Mouse (Mus musculus) midbrain, embryonic 13.5 days (tissue): Measurements from ENCODE around the gene Ints5. TPM values are rescaled to one million over a fixed set of nuclear protein-coding genes. Genes with fewer than 3 reads are reported as not detected.

Experiments used
- ATAC-seq: fragments of 200-750 bp; cut with Nextera tagmentation; 2 replicates; pipeline ENCODE4 v1.8.0; 2017; ENCODE audit warnings: mild to moderate bottlenecking, moderate TSS enrichment, moderate library complexity
- H3K27ac ChIP-seq: fragments of 300-500 bp; sonication (generic); 2 replicates; pipeline ENCODE4 v1.5.1; 2015; ENCODE audit warnings: inconsistent platforms, mild to moderate bottlenecking, moderate library complexity
- H3K27me3 ChIP-seq: fragments of 300-500 bp; sonication (generic); 2 replicates; pipeline ENCODE4 v1.6.1; 2015; ENCODE audit warnings: mild to moderate bottlenecking, inconsistent platforms
- H3K36me3 ChIP-seq: fragments of 300-500 bp; sonication (generic); 2 replicates; pipeline ENCODE4 v1.6.1; 2015; ENCODE audit warnings: mild to moderate bottlenecking, inconsistent platforms
- H3K4me1 ChIP-seq: fragments of 300-500 bp; sonication (generic); replicated peaks from 2 replicates; pipeline ENCODE4 v1.6.1; 2015; ENCODE audit warnings: inconsistent platforms
- H3K4me2 ChIP-seq: fragments of 300-500 bp; sonication (generic); replicated peaks from 2 replicates; pipeline ENCODE4 v1.6.1; 2015; ENCODE audit warnings: moderate library complexity, mild to moderate bottlenecking, inconsistent platforms
- H3K4me3 ChIP-seq: fragments of 300-500 bp; sonication (generic); replicated peaks from 2 replicates; pipeline ENCODE4 v1.5.1; 2015; ENCODE audit warnings: mild to moderate bottlenecking, inconsistent platforms
- H3K9ac ChIP-seq: fragments of 300-500 bp; sonication (generic); replicated peaks from 2 replicates; pipeline ENCODE4 v1.6.1; 2015; ENCODE audit warnings: mild to moderate bottlenecking, inconsistent platforms
- H3K9me3 ChIP-seq: fragments of 300-500 bp; sonication (generic); 2 replicates; pipeline ENCODE4 v1.6.1; 2016; ENCODE audit warnings: mild to moderate bottlenecking, inconsistent platforms
- WGBS: fragments of 180-500 bp; shearing (Covaris S2); methylation state at CpG from one replicate; pipeline ENCODE4 v1.1.7; 2015; 5-methylcytosine and 5-hydroxymethylcytosine counted together
- microRNA-seq: library from miRNA; unstranded; fragments of <30 nt; microRNA quantifications from one replicate; pipeline ENCODE4, GENCODE M21; 2016
- polyA plus RNA-seq: library from polyadenylated mRNA; unstranded; fragments of >200 nt; fragmentation: Nextera tagmentation; extraction: Ambion mirVana; gene quantifications from 2 replicates; pipeline ENCODE4 v1.2.1, GENCODE M21; 2015

Ints5 gene
- polyA plus RNA-seq, 1 experiment from 2014 or later, result 38.9 TPM

GRCm38 (mm10) chr19:8941136-8941514 lies 48.3 kb downstream of the Ints5 start:
- peaks cover 30% of the 10 kb centered on the region for H3K36me3 ChIP-seq
- WGBS, result 38% methylated on average over 10 of the region's 10 CpGs
- peak overlapping the region; percentile 72 for H3K4me2 ChIP-seq
- peak overlapping the region; percentile 99 for H3K9ac ChIP-seq
- no peaks in the 10 kb centered on the region for H3K27me3 ChIP-seq
- peaks cover 38% of the 10 kb centered on the region for H3K4me1 ChIP-seq
- peak overlapping the region; percentile 98 for H3K4me3 ChIP-seq
- H3K9me3 ChIP-seq, result no peaks in the 10 kb centered on the region
- peak overlapping the region; percentile 98 for H3K27ac ChIP-seq
- ATAC-seq, result peak; percentile 53

- no peaks in the 10 kb centered on the region for H3K27me3 ChIP-seq
- no peaks in the 10 kb centered on the region for H3K9me3 ChIP-seq
- peak within 1 kb of the TSS; percentile 98 for H3K27ac ChIP-seq
- peak within 1 kb of the TSS; percentile 98 for H3K4me3 ChIP-seq
- peak within 1 kb of the TSS; percentile 72 for H3K4me2 ChIP-seq
- peaks cover 35% of the 10 kb centered on the region for H3K36me3 ChIP-seq
- peak within 1 kb of the TSS; percentile 99 for H3K9ac ChIP-seq
- ATAC-seq, result peak; percentile 95
- peaks cover 38% of the 10 kb centered on the region for H3K4me1 ChIP-seq
- WGBS, result under 1% methylated on average over 64 of the region's 64 CpGs
These were observed 48.9 kb downstream of the Ints5 start, which contains the start of gene Mta2 for GRCm38 (mm10) chr19:8941515-8942217. Gene Mta2, plus strand, starts transcription at chr19:8941875.

GRCm38 (mm10) chr19:8942276-8942964 lies 49.6 kb downstream of the Ints5 start:
- peak overlapping the region; percentile 98 for H3K4me3 ChIP-seq
- no peaks in the 10 kb centered on the region for H3K27me3 ChIP-seq
- H3K9me3 ChIP-seq, result no peaks in the 10 kb centered on the region
- peak; percentile 60 for ATAC-seq
- WGBS, result under 1% methylated on average over 46 of the region's 46 CpGs
- H3K27ac ChIP-seq, result peak overlapping the region; percentile 98
- peaks cover 40% of the 10 kb centered on the region for H3K36me3 ChIP-seq
- H3K4me1 ChIP-seq, result peaks cover 38% of the 10 kb centered on the region
- peak overlapping the region; percentile 72 for H3K4me2 ChIP-seq
- peak overlapping the region; percentile 99 for H3K9ac ChIP-seq

- Histone ChIP-seq H3K9ac (peak overlapping the region; percentile 99), H3K27ac (no peak overlapping the region), H3K36me3 (peaks cover 43% of the 10 kb centered on the region), H3K4me1 (peaks cover 38% of the 10 kb centered on the region), H3K4me3 (peak overlapping the region; percentile 98), H3K9me3 (no peaks in the 10 kb centered on the region), H3K27me3 (no peaks in the 10 kb centered on the region), H3K4me2 (peak overlapping the region; percentile 72)
- WGBS, result 82% methylated on average over 2 of the region's 2 CpGs
- no peak for ATAC-seq
These were observed 50.2 kb downstream of the Ints5 start for GRCm38 (mm10) chr19:8943047-8943446.

GRCm38 (mm10) chr19:8944062-8944461 lies 51.3 kb downstream of the Ints5 start:
- H3K36me3 ChIP-seq, result peaks cover 50% of the 10 kb centered on the region
- H3K4me1 ChIP-seq, result peaks cover 38% of the 10 kb centered on the region
- no peak for ATAC-seq
- no peaks in the 10 kb centered on the region for H3K27me3 ChIP-seq
- peak overlapping the region; percentile 99; the same call in 1 of the 2 replicates for H3K9ac ChIP-seq
- no peaks in the 10 kb centered on the region for H3K9me3 ChIP-seq
- H3K4me3 ChIP-seq, result peak overlapping the region; percentile 16
- no peak overlapping the region; the same call in 1 of the 2 replicates for H3K27ac ChIP-seq
- peak overlapping the region; percentile 72; the same call in 1 of the 2 replicates for H3K4me2 ChIP-seq
- 80% methylated on average over 5 of the region's 5 CpGs for WGBS

- Histone ChIP-seq H3K9ac (0 out of 2 replicates have a peak overlapping the region, but pooled peaks have one; percentile 1), H3K36me3 (peaks cover 57% of the 10 kb centered on the region), H3K4me3 (peak overlapping the region; percentile 1; the same call in 1 of the 2 replicates)
These were observed 51.9 kb downstream of the Ints5 start for GRCm38 (mm10) chr19:8944750-8945149.

GRCm38 (mm10) chr19:8945251-8945650 lies 52.4 kb downstream of the Ints5 start:
- peak overlapping the region; percentile 31 for H3K4me2 ChIP-seq
- WGBS, result 90% methylated on average over 6 of the region's 6 CpGs
- H3K27ac ChIP-seq, result no peak overlapping the region
- no peaks in the 10 kb centered on the region for H3K27me3 ChIP-seq
- H3K4me3 ChIP-seq, result no peak overlapping the region; the same call in 1 of the 2 replicates
- H3K36me3 ChIP-seq, result peaks cover 62% of the 10 kb centered on the region
- ATAC-seq, result no peak
- H3K4me1 ChIP-seq, result peaks cover 38% of the 10 kb centered on the region
- H3K9ac ChIP-seq, result 0 out of 2 replicates have a peak overlapping the region, but pooled peaks have one; percentile 1
- H3K9me3 ChIP-seq, result no peaks in the 10 kb centered on the region

More at GRCm38 (mm10) chr19:8944750-8945149, 51.9 kb downstream of the Ints5 start:
- no peak for ATAC-seq
- H3K27me3 ChIP-seq, result no peaks in the 10 kb centered on the region
- no peak overlapping the region for H3K27ac ChIP-seq
- WGBS, result 42% methylated on average over 5 of the region's 5 CpGs
- H3K4me2 ChIP-seq, result peak overlapping the region; percentile 31
- no peaks in the 10 kb centered on the region for H3K9me3 ChIP-seq
- peaks cover 38% of the 10 kb centered on the region for H3K4me1 ChIP-seq

GRCm38 (mm10) chr19:8946929-8947328 lies 54.1 kb downstream of the Ints5 start:
- peaks cover 35% of the 10 kb centered on the region for H3K4me1 ChIP-seq
- no peaks in the 10 kb centered on the region for H3K27me3 ChIP-seq
- 98% methylated on average over 7 of the region's 7 CpGs for WGBS
- H3K9me3 ChIP-seq, result no peaks in the 10 kb centered on the region
- no peak overlapping the region for H3K9ac ChIP-seq
- no peak overlapping the region for H3K4me3 ChIP-seq
- no peak overlapping the region for H3K4me2 ChIP-seq
- no peak overlapping the region for H3K27ac ChIP-seq
- no peak for ATAC-seq
- peaks cover 79% of the 10 kb centered on the region for H3K36me3 ChIP-seq

Small RNA genes lying within 50 kb of the gene (microRNA-seq; reads per million reads assigned to microRNA genes)
- not detected for gene Mir5136

Other genes starting within 250 kb of the Ints5 start
- gene Chrm1, start 229.2 kb upstream of the Ints5 start, polyA plus RNA-seq, result 0.31 and 0.58 TPM in 2 replicates
- 151 and 153 TPM in 2 replicates for gene Slc3a2, start 169.6 kb upstream of the Ints5 start, polyA plus RNA-seq
- gene Wdr74, start 157.2 kb upstream of the Ints5 start, polyA plus RNA-seq, result 89.1 and 93.4 TPM in 2 replicates
- gene 1700092M07Rik, start 152.3 kb upstream of the Ints5 start, polyA plus RNA-seq, result 2.2 and 2.5 TPM in 2 replicates
- gene Stx5a, start 151.6 kb upstream of the Ints5 start, polyA plus RNA-seq, result 121 and 127 TPM in 2 replicates
- gene Nxf1, start 135.9 kb upstream of the Ints5 start, polyA plus RNA-seq, result 195 and 206 TPM in 2 replicates
- 264 and 280 TPM in 2 replicates for gene Tmem223, start 122.0 kb upstream of the Ints5 start, polyA plus RNA-seq
- 35.8 and 38.1 TPM in 2 replicates for gene Tmem179b, start 118.5 kb upstream of the Ints5 start, polyA plus RNA-seq
- 28.8 and 30.5 TPM in 2 replicates for gene Taf6l, start 106.6 kb upstream of the Ints5 start, polyA plus RNA-seq
- 163 and 164 TPM in 2 replicates for gene Polr2g, start 94.4 kb upstream of the Ints5 start, polyA plus RNA-seq
- 8.1 and 8.3 TPM in 2 replicates for gene Zbtb3, start 90.5 kb upstream of the Ints5 start, polyA plus RNA-seq
- 66.1 and 70.3 TPM in 2 replicates for gene Ttc9c, start 73.7 kb upstream of the Ints5 start, polyA plus RNA-seq
- 6.1 and 6.4 TPM in 2 replicates for gene Hnrnpul2, start 73.0 kb upstream of the Ints5 start, polyA plus RNA-seq
- gene AC129217.1, start 63.2 kb upstream of the Ints5 start, polyA plus RNA-seq, result not detected in 2 replicates
- 78.9 and 83.7 TPM in 2 replicates for gene Bscl2, start 55.5 kb upstream of the Ints5 start, polyA plus RNA-seq
- 310 and 338 TPM in 2 replicates for gene Gng3, start 53.8 kb upstream of the Ints5 start, polyA plus RNA-seq
- 0.23 and 0.62 TPM in 2 replicates for gene Lrrn4cl, start 42.2 kb upstream of the Ints5 start, polyA plus RNA-seq
- 167 and 168 TPM in 2 replicates for gene Ubxn1, start 21.5 kb upstream of the Ints5 start, polyA plus RNA-seq
- gene Uqcc3, start 12.1 kb upstream of the Ints5 start, polyA plus RNA-seq, result 66.5 and 71.5 TPM in 2 replicates
- 61.5 and 61.8 TPM in 2 replicates for gene Lbhd1, start 9.3 kb upstream of the Ints5 start, polyA plus RNA-seq
- gene Gm49403, start 9.1 kb upstream of the Ints5 start, polyA plus RNA-seq, result not detected in 2 replicates
- gene 1810009A15Rik, start 4.2 kb upstream of the Ints5 start, polyA plus RNA-seq, result 56.1 and 70.3 TPM in 2 replicates
- gene Gm49416, start 4.1 kb upstream of the Ints5 start, polyA plus RNA-seq, result 0.54 TPM in 1 of 2 replicates, not detected in the other
- 96.8 and 99.8 TPM in 2 replicates for gene Ganab, start 5.1 kb downstream of the Ints5 start, polyA plus RNA-seq
- 82.2 and 89.5 TPM in 2 replicates for gene B3gat3, start 27.4 kb downstream of the Ints5 start, polyA plus RNA-seq
- 1.9 and 2.4 TPM in 2 replicates for gene Rom1, start 36.4 kb downstream of the Ints5 start, polyA plus RNA-seq
- 8.7 and 9.2 TPM in 2 replicates for gene Eml3, start 36.5 kb downstream of the Ints5 start, polyA plus RNA-seq
- gene Mta2, start 48.9 kb downstream of the Ints5 start, polyA plus RNA-seq, result 149 and 153 TPM in 2 replicates
- 32.4 and 32.6 TPM in 2 replicates for gene Tut1, start 60.8 kb downstream of the Ints5 start, polyA plus RNA-seq
- gene Eef1g, start 74.0 kb downstream of the Ints5 start, polyA plus RNA-seq, result 334 and 335 TPM in 2 replicates
- 3.7 and 4.9 TPM in 2 replicates for gene Ahnak, start 96.3 kb downstream of the Ints5 start, polyA plus RNA-seq
- not detected in 2 replicates for gene Scgb1a1, start 195.0 kb downstream of the Ints5 start, polyA plus RNA-seq
- gene Asrgl1, start 242.6 kb downstream of the Ints5 start, polyA plus RNA-seq, result 13.6 and 17.2 TPM in 2 replicates